In genomic region chr4:106810039-106810438, GRCm38 (mm10) we compare ENCODE assay signal across 13 mouse cellular contexts. TPM values are rescaled to one million over a fixed set of nuclear protein-coding genes. Genes with fewer than 3 reads are reported as not detected.
DNase-seq lines count a peak whose midpoint lies in the region; ATAC-seq and TF ChIP-seq lines count a peak whose summit lies in the region.
"Had no signal": no experiment of that assay in that cellular context is flagged by ENCODE, and none has a peak within 500 bp of the region (broad histone marks: within the 10 kb centered on the region; RNA-seq: fewer than 3 reads in every experiment).

No protein-coding gene starts in this region.

- intact Hi-C loops in heart, adult 2 months (cut with DNase I), result no loop called here

- DNase-seq in heart, adult 2 months, result no peak
- DNase-seq in spleen, adult 2 months (ENCODE audit: low read depth in 1 of 2, low spot score in 2 of 2), result no peak
- DNase-seq in spleen, adult 12 weeks (ENCODE audit: low spot score), result no peak
- peak; percentile 52 for DNase-seq in thymus, postnatal 25 days
- no peak for DNase-seq in urinary bladder, adult 2 months (ENCODE audit: low spot score)
- no peak for DNase-seq in layer of hippocampus, postnatal 10 days (ENCODE audit: low spot score in 2 of 2)
- DNase-seq: embryo, embryonic 11 days had no signal

- no peaks in the 10 kb centered on the region for H3K27me3 ChIP-seq in heart, adult 2 months (ENCODE audit: control insufficient read depth, insufficient read depth, low read length)
- H3K27me3 ChIP-seq in heart, embryonic 12.5 days (replicated peaks), result no peaks in the 10 kb centered on the region
- no peaks in the 10 kb centered on the region for H3K27me3 ChIP-seq in spleen, adult 2 months (ENCODE audit: control insufficient read depth, insufficient read depth, low read length)
- H3K27me3 ChIP-seq: heart, embryonic 13.5 days had no signal

- ATAC-seq in heart, embryonic 12.5 days (ENCODE audit: insufficient number of reproducible peaks, low FRiP score), result no peak
- ATAC-seq in common myeloid progenitor, adult 5-6 weeks (replicated peaks; ENCODE audit: low read depth, poor library complexity, severe bottlenecking), result peak; percentile 48; the same call in 1 of the 2 replicates

- no peak for TF ChIP-seq POLR2A in heart, adult 2 months (IDR thresholded peaks at IDR 0.05; ENCODE audit: insufficient read depth, low read depth, low read length)
- TF ChIP-seq POLR2A in spleen, adult 2 months (IDR thresholded peaks at IDR 0.05; ENCODE audit: low read depth, low read length), result no peak

- no peak overlapping the region for H3K4me2 ChIP-seq in heart, embryonic 12.5 days
- H3K4me2 ChIP-seq: heart, embryonic 13.5 days; kidney, embryonic 15.5 days; midbrain, embryonic 11.5 days had no signal

- H3K36me3 ChIP-seq in heart, adult 2 months (ENCODE audit: control insufficient read depth, insufficient read depth, low read length), result no peaks in the 10 kb centered on the region
- no peaks in the 10 kb centered on the region for H3K36me3 ChIP-seq in heart, embryonic 12.5 days
- no peaks in the 10 kb centered on the region for H3K36me3 ChIP-seq in spleen, adult 2 months (ENCODE audit: control insufficient read depth, insufficient read depth, low read length)
- H3K36me3 ChIP-seq: heart, embryonic 13.5 days; kidney, embryonic 15.5 days; limb, embryonic 10.5 days had no signal

- H3K4me3 ChIP-seq in heart, adult 2 months, result no peak overlapping the region
- no peak overlapping the region for H3K4me3 ChIP-seq in heart, embryonic 12.5 days
- no peak overlapping the region for H3K4me3 ChIP-seq in spleen, adult 2 months (ENCODE audit: extremely low read depth, insufficient read depth, insufficient read length)
- H3K4me3 ChIP-seq: heart, embryonic 13.5 days; kidney, embryonic 15.5 days; limb, embryonic 10.5 days had no signal

- no peak overlapping the region for H3K9ac ChIP-seq in heart, adult 2 months (ENCODE audit: low read depth, low read length)
- H3K9ac ChIP-seq in heart, embryonic 12.5 days, result no peak overlapping the region
- H3K9ac ChIP-seq: heart, embryonic 13.5 days; kidney, embryonic 15.5 days had no signal

- TF ChIP-seq EP300 in heart, adult 2 months (IDR thresholded peaks at IDR 0.05; ENCODE audit: insufficient read depth, low read depth, low read length), result no peak

- peak; percentile 66 for TF ChIP-seq CTCF in heart, adult 2 months (IDR thresholded peaks at IDR 0.05)
- peak; percentile 32; the same call in 1 of the 2 replicates for TF ChIP-seq CTCF in spleen, adult 2 months (IDR thresholded peaks at IDR 0.05; ENCODE audit: extremely low read depth, insufficient read depth, insufficient read length, insufficient replicate concordance)

- H3K79me2 ChIP-seq in heart, adult 2 months (replicated peaks; ENCODE audit: control insufficient read depth, insufficient read depth, low read length), result no peaks in the 10 kb centered on the region

- WGBS in heart, adult 2 months, result 88% methylated on average over 6 of the region's 6 CpGs
- WGBS in heart, embryonic 12.5 days, result 87% methylated on average over 6 of the region's 6 CpGs
- 93% methylated on average over 6 of the region's 6 CpGs for WGBS in spleen, adult 2 months

- peaks cover 5% of the 10 kb centered on the region for H3K9me3 ChIP-seq in heart, embryonic 12.5 days (replicated peaks)
- H3K9me3 ChIP-seq: limb, embryonic 10.5 days had no signal

- H3K4me1 ChIP-seq in heart, adult 2 months (ENCODE audit: control insufficient read depth, insufficient read depth, low read length), result no peaks in the 10 kb centered on the region
- H3K4me1 ChIP-seq in heart, embryonic 12.5 days (replicated peaks), result peaks cover 4% of the 10 kb centered on the region
- H3K4me1 ChIP-seq in spleen, adult 2 months (ENCODE audit: control insufficient read depth, insufficient read depth, insufficient read length), result no peaks in the 10 kb centered on the region

- H3K27ac ChIP-seq in heart, adult 2 months, result no peak overlapping the region
- no peak overlapping the region for H3K27ac ChIP-seq in heart, embryonic 12.5 days (ENCODE audit: poor library complexity, severe bottlenecking)
- H3K27ac ChIP-seq in spleen, adult 2 months (ENCODE audit: insufficient read depth, low read length), result no peak overlapping the region
- H3K27ac ChIP-seq: heart, embryonic 13.5 days; kidney, embryonic 15.5 days; limb, embryonic 10.5 days had no signal

RNA-seq across cellular contexts. Expression of gene Acot11, which starts 5.2 kb away (rescaled TPM):
- 10 to 100 TPM; 27.5 to 48.6 TPM for total RNA-seq in heart, adult 2 months (2021)
- 16.4 and 25.2 TPM in 2 replicates for polyA plus RNA-seq in heart, adult 2 months (2012; rRNA removed)
- 4.1 and 5.6 TPM in 2 replicates for polyA plus RNA-seq in heart, embryonic 12.5 days (2016; fragmentation: Nextera tagmentation; extraction: Ambion mirVana)
- polyA plus RNA-seq in spleen, adult 2 months (2012; rRNA removed), result 5.5 and 7.7 TPM in 2 replicates
- total RNA-seq in common myeloid progenitor, adult 5-6 weeks (2017), result 2.0 and 3.4 TPM in 2 replicates
- polyA plus RNA-seq in urinary bladder, adult 2 months (2012; rRNA removed), result 7.2 and 11.2 TPM in 2 replicates
- total RNA-seq in layer of hippocampus, postnatal 10 days (2021), result 10 to 100 TPM; 19.4 to 21.1 TPM
